Mouse (Mus musculus): ENCODE measurements at regions not wholly inside any gene's neighbourhood (a gene's known extent, or its start where the extent isn't known, plus 50 kb on each side); places are given as distances from the start of the nearest gene placed in this dataset.

GRCm38 (mm10) chr17:26354431-26354830 lies 60.2 kb upstream of the Neurl1b start:
- no peaks in the 10 kb centered on the region for H3K9me3 ChIP-seq (ENCODE audit: control insufficient read depth, low read length)
- peaks cover 7% of the 10 kb centered on the region; the same call in 1 of the 2 replicates for H3K4me1 ChIP-seq (ENCODE audit: control insufficient read depth, insufficient read depth, low read length)
- H3K9ac ChIP-seq (ENCODE audit: low read depth, low read length): no peak overlapping the region
- H3K4me3 ChIP-seq (ENCODE audit: low read depth, low read length): no peak overlapping the region
- DNase-seq (ENCODE audit: low spot score) (no peak), ATAC-seq (ENCODE audit: low read depth) (no peak)
- H3K27ac ChIP-seq (replicated peaks; ENCODE audit: low read depth, low read length): no peak overlapping the region
- no peaks in the 10 kb centered on the region for H3K27me3 ChIP-seq (replicated peaks; ENCODE audit: control insufficient read depth, insufficient read depth, low read length)
- H3K36me3 ChIP-seq (ENCODE audit: control insufficient read depth, insufficient read depth, low read length): no peaks in the 10 kb centered on the region
- WGBS: 58% methylated on average over 3 of the region's 3 CpGs
- H3K4me2 ChIP-seq (ENCODE audit: low read depth, low read length): no peak overlapping the region

GRCm38 (mm10) chr17:26355301-26355700 lies 59.3 kb upstream of the Neurl1b start:
- Histone ChIP-seq H3K4me3 (ENCODE audit: low read depth, low read length) (no peak overlapping the region), H3K4me1 (ENCODE audit: control insufficient read depth, insufficient read depth, low read length) (peaks cover 7% of the 10 kb centered on the region; the same call in 1 of the 2 replicates), H3K27me3 (replicated peaks; ENCODE audit: control insufficient read depth, insufficient read depth, low read length) (no peaks in the 10 kb centered on the region), H3K36me3 (ENCODE audit: control insufficient read depth, insufficient read depth, low read length) (no peaks in the 10 kb centered on the region), H3K4me2 (ENCODE audit: low read depth, low read length) (no peak overlapping the region), H3K9ac (ENCODE audit: low read depth, low read length) (no peak overlapping the region), H3K9me3 (ENCODE audit: control insufficient read depth, low read length) (no peaks in the 10 kb centered on the region), H3K27ac (replicated peaks; ENCODE audit: low read depth, low read length) (no peak overlapping the region)
- DNase-seq (ENCODE audit: low spot score): no peak
- ATAC-seq (ENCODE audit: low read depth): no peak
- WGBS: 91% methylated on average over 3 of the region's 3 CpGs

GRCm38 (mm10) chr17:26356906-26357305 lies 57.7 kb upstream of the Neurl1b start:
- Histone ChIP-seq H3K27ac (replicated peaks; ENCODE audit: low read depth, low read length) (no peak overlapping the region), H3K4me1 (ENCODE audit: control insufficient read depth, insufficient read depth, low read length) (peaks cover 7% of the 10 kb centered on the region; the same call in 1 of the 2 replicates), H3K9me3 (ENCODE audit: control insufficient read depth, low read length) (no peaks in the 10 kb centered on the region), H3K4me3 (ENCODE audit: low read depth, low read length) (no peak overlapping the region), H3K27me3 (replicated peaks; ENCODE audit: control insufficient read depth, insufficient read depth, low read length) (no peaks in the 10 kb centered on the region), H3K36me3 (ENCODE audit: control insufficient read depth, insufficient read depth, low read length) (no peaks in the 10 kb centered on the region), H3K4me2 (ENCODE audit: low read depth, low read length) (no peak overlapping the region), H3K9ac (ENCODE audit: low read depth, low read length) (no peak overlapping the region)
- no peak for DNase-seq (ENCODE audit: low spot score)
- ATAC-seq (ENCODE audit: low read depth): no peak
- 84% methylated on average over 5 of the region's 5 CpGs for WGBS

GRCm38 (mm10) chr17:26357784-26358183 lies 56.8 kb upstream of the Neurl1b start:
- no peak for ATAC-seq (ENCODE audit: low read depth)
- WGBS: 50% methylated on average over 4 of the region's 4 CpGs
- no peak overlapping the region for H3K4me2 ChIP-seq (ENCODE audit: low read depth, low read length)
- no peak for DNase-seq (ENCODE audit: low spot score)
- no peaks in the 10 kb centered on the region for H3K27me3 ChIP-seq (replicated peaks; ENCODE audit: control insufficient read depth, insufficient read depth, low read length)
- no peaks in the 10 kb centered on the region for H3K9me3 ChIP-seq (ENCODE audit: control insufficient read depth, low read length)
- no peak overlapping the region for H3K9ac ChIP-seq (ENCODE audit: low read depth, low read length)
- peaks cover 4% of the 10 kb centered on the region; the same call in 1 of the 2 replicates for H3K4me1 ChIP-seq (ENCODE audit: control insufficient read depth, insufficient read depth, low read length)
- H3K27ac ChIP-seq (replicated peaks; ENCODE audit: low read depth, low read length): no peak overlapping the region
- H3K36me3 ChIP-seq (ENCODE audit: control insufficient read depth, insufficient read depth, low read length): no peaks in the 10 kb centered on the region
- no peak overlapping the region for H3K4me3 ChIP-seq (ENCODE audit: low read depth, low read length)

- ATAC-seq (ENCODE audit: low read depth) (no peak), DNase-seq (ENCODE audit: low spot score) (no peak)
- H3K27me3 ChIP-seq (replicated peaks; ENCODE audit: control insufficient read depth, insufficient read depth, low read length): no peaks in the 10 kb centered on the region
- H3K4me2 ChIP-seq (ENCODE audit: low read depth, low read length): no peak overlapping the region
- no peak overlapping the region; the same call in 1 of the 2 replicates for H3K27ac ChIP-seq (replicated peaks; ENCODE audit: low read depth, low read length)
- H3K36me3 ChIP-seq (ENCODE audit: control insufficient read depth, insufficient read depth, low read length): no peaks in the 10 kb centered on the region
- no peaks in the 10 kb centered on the region for H3K4me1 ChIP-seq (ENCODE audit: control insufficient read depth, insufficient read depth, low read length)
- H3K4me3 ChIP-seq (ENCODE audit: low read depth, low read length): no peak overlapping the region
- H3K9me3 ChIP-seq (ENCODE audit: control insufficient read depth, low read length): no peaks in the 10 kb centered on the region
- H3K9ac ChIP-seq (ENCODE audit: low read depth, low read length): no peak overlapping the region
- WGBS: 68% methylated on average over 6 of the region's 6 CpGs
Measured at GRCm38 (mm10) chr17:26360711-26361110, 53.9 kb upstream of the Neurl1b start.

GRCm38 (mm10) chr17:26361420-26361819 lies 53.2 kb upstream of the Neurl1b start:
- Histone ChIP-seq H3K4me1 (ENCODE audit: control insufficient read depth, insufficient read depth, low read length) (no peaks in the 10 kb centered on the region), H3K36me3 (ENCODE audit: control insufficient read depth, insufficient read depth, low read length) (no peaks in the 10 kb centered on the region), H3K27me3 (replicated peaks; ENCODE audit: control insufficient read depth, insufficient read depth, low read length) (no peaks in the 10 kb centered on the region), H3K4me3 (ENCODE audit: low read depth, low read length) (no peak overlapping the region), H3K4me2 (ENCODE audit: low read depth, low read length) (no peak overlapping the region), H3K27ac (replicated peaks; ENCODE audit: low read depth, low read length) (no peak overlapping the region), H3K9ac (ENCODE audit: low read depth, low read length) (no peak overlapping the region), H3K9me3 (ENCODE audit: control insufficient read depth, low read length) (no peaks in the 10 kb centered on the region)
- no peak for ATAC-seq (ENCODE audit: low read depth)
- DNase-seq (ENCODE audit: low spot score): no peak
- 71% methylated on average over 7 of the region's 7 CpGs for WGBS

- Histone ChIP-seq H3K27me3 (replicated peaks; ENCODE audit: control insufficient read depth, insufficient read depth, low read length) (no peaks in the 10 kb centered on the region), H3K4me1 (ENCODE audit: control insufficient read depth, insufficient read depth, low read length) (no peaks in the 10 kb centered on the region), H3K4me3 (ENCODE audit: low read depth, low read length) (no peak overlapping the region), H3K9ac (ENCODE audit: low read depth, low read length) (no peak overlapping the region), H3K4me2 (ENCODE audit: low read depth, low read length) (no peak overlapping the region), H3K36me3 (ENCODE audit: control insufficient read depth, insufficient read depth, low read length) (no peaks in the 10 kb centered on the region), H3K27ac (replicated peaks; ENCODE audit: low read depth, low read length) (no peak overlapping the region), H3K9me3 (ENCODE audit: control insufficient read depth, low read length) (no peaks in the 10 kb centered on the region)
- peak; percentile 46 for DNase-seq (ENCODE audit: low spot score)
- ATAC-seq (ENCODE audit: low read depth): no peak
- WGBS: 48% methylated on average over 3 of the region's 3 CpGs
Measured at GRCm38 (mm10) chr17:26361992-26362391, 52.6 kb upstream of the Neurl1b start.

- WGBS: 56% methylated on average over 12 of the region's 12 CpGs
- Histone ChIP-seq H3K4me2 (ENCODE audit: low read depth, low read length) (no peak overlapping the region), H3K9ac (ENCODE audit: low read depth, low read length) (no peak overlapping the region), H3K27me3 (replicated peaks; ENCODE audit: control insufficient read depth, insufficient read depth, low read length) (no peaks in the 10 kb centered on the region), H3K4me3 (ENCODE audit: low read depth, low read length) (no peak overlapping the region), H3K9me3 (ENCODE audit: control insufficient read depth, low read length) (no peaks in the 10 kb centered on the region), H3K4me1 (ENCODE audit: control insufficient read depth, insufficient read depth, low read length) (no peaks in the 10 kb centered on the region), H3K27ac (replicated peaks; ENCODE audit: low read depth, low read length) (no peak overlapping the region), H3K36me3 (ENCODE audit: control insufficient read depth, insufficient read depth, low read length) (no peaks in the 10 kb centered on the region)
- no peak for DNase-seq (ENCODE audit: low spot score)
- ATAC-seq (ENCODE audit: low read depth): no peak
Measured at GRCm38 (mm10) chr17:26362586-26363361, 51.9 kb upstream of the Neurl1b start.
